Comparison of ENCODE assay signal across 21 mouse cellular contexts in genomic region chr11:3530731-3531130, GRCm38 (mm10). TPM values are rescaled to one million over a fixed set of nuclear protein-coding genes. Genes with fewer than 3 reads are reported as not detected.
DNase-seq lines count a peak whose midpoint lies in the region; ATAC-seq and TF ChIP-seq lines count a peak whose summit lies in the region.
"Had no signal": no experiment of that assay in that cellular context is flagged by ENCODE, and none has a peak within 500 bp of the region (broad histone marks: within the 10 kb centered on the region; RNA-seq: fewer than 3 reads in every experiment).

No protein-coding gene starts in this region.

- peak; percentile 12 for DNase-seq in cerebellum, adult 11-12 months
- DNase-seq in cerebellum, adult 9-10 months = no peak
- DNase-seq in heart, adult 11 months = peak; percentile 91
- DNase-seq in heart, postnatal 14 days = no peak
- DNase-seq in lung, postnatal 10 days = peak; percentile 1
- DNase-seq in lung, postnatal 0 days (ENCODE audit: low spot score) = no peak
- DNase-seq: adrenal gland, adult 8-10 months; adrenal gland, postnatal 14 days; adrenal gland, postnatal 36 days; B cell, adult 2 months; cerebellum, postnatal 25 days had no signal

- no peak for TF ChIP-seq CTCF in lung, postnatal 0 days (IDR thresholded peaks at IDR 0.05)

- no peaks in the 10 kb centered on the region for H3K27me3 ChIP-seq in lung, postnatal 0 days (replicated peaks; ENCODE audit: insufficient read depth, low read length)
- no peaks in the 10 kb centered on the region for H3K27me3 ChIP-seq in midbrain, embryonic 16.5 days (ENCODE audit: control insufficient read depth, insufficient read depth, low read depth, low read length)
- H3K27me3 ChIP-seq: CH12.LX; embryonic facial prominence, embryonic 12.5 days; forebrain, embryonic 13.5 days; forebrain, embryonic 15.5 days; Patski had no signal

- intact Hi-C loops in heart, postnatal 14 days (cut with DNase I) = loop anchor here (5.0 kb wide), 1 partner anchor 257 kb away; no protein-coding TSS in a partner anchor

- H3K27ac ChIP-seq in lung, postnatal 0 days (ENCODE audit: low read length) = no peak overlapping the region
- no peak overlapping the region for H3K27ac ChIP-seq in midbrain, embryonic 16.5 days (ENCODE audit: low read length)
- H3K27ac ChIP-seq: embryonic facial prominence, embryonic 10.5 days; embryonic facial prominence, embryonic 12.5 days; forebrain, embryonic 13.5 days; forebrain, embryonic 15.5 days had no signal

- H3K9ac ChIP-seq in lung, postnatal 0 days (replicated peaks; ENCODE audit: low read depth) = no peak overlapping the region
- no peak overlapping the region for H3K9ac ChIP-seq in midbrain, embryonic 16.5 days (ENCODE audit: low read depth, low read length)
- H3K9ac ChIP-seq: embryonic facial prominence, embryonic 12.5 days; forebrain, embryonic 13.5 days; forebrain, embryonic 15.5 days had no signal

- peaks cover 40% of the 10 kb centered on the region for H3K36me3 ChIP-seq in lung, postnatal 0 days (ENCODE audit: insufficient read depth, low read length)
- no peaks in the 10 kb centered on the region for H3K36me3 ChIP-seq in midbrain, embryonic 16.5 days (ENCODE audit: control insufficient read depth, insufficient read depth, low read length)
- H3K36me3 ChIP-seq: forebrain, embryonic 15.5 days; G1E had no signal

- H3K4me2 ChIP-seq in lung, postnatal 0 days (replicated peaks; ENCODE audit: low read depth, low read length) = no peak overlapping the region
- H3K4me2 ChIP-seq in midbrain, embryonic 16.5 days (ENCODE audit: low read length) = no peak overlapping the region
- H3K4me2 ChIP-seq: embryonic facial prominence, embryonic 12.5 days; forebrain, embryonic 13.5 days; forebrain, embryonic 15.5 days had no signal

- no peak overlapping the region for H3K4me3 ChIP-seq in lung, postnatal 0 days (ENCODE audit: low read depth, low read length)
- H3K4me3 ChIP-seq in midbrain, embryonic 16.5 days (ENCODE audit: low read depth, low read length) = no peak overlapping the region
- H3K4me3 ChIP-seq: embryonic facial prominence, embryonic 10.5 days; embryonic facial prominence, embryonic 12.5 days; forebrain, embryonic 13.5 days; forebrain, embryonic 15.5 days had no signal

- H3K9me3 ChIP-seq in lung, postnatal 0 days (ENCODE audit: low read length) = no peaks in the 10 kb centered on the region
- H3K9me3 ChIP-seq in midbrain, embryonic 16.5 days (replicated peaks; ENCODE audit: control insufficient read depth, low read length, poor library complexity, severe bottlenecking) = no peaks in the 10 kb centered on the region
- H3K9me3 ChIP-seq: embryonic facial prominence, embryonic 10.5 days; embryonic facial prominence, embryonic 12.5 days; forebrain, embryonic 13.5 days; forebrain, embryonic 15.5 days; G1E had no signal

- 100% methylated on average over 3 of the region's 3 CpGs for WGBS in lung, postnatal 0 days
- 88% methylated on average over 3 of the region's 3 CpGs for WGBS in midbrain, embryonic 16.5 days

- peaks cover 6% of the 10 kb centered on the region; the same call in 1 of the 2 replicates for H3K4me1 ChIP-seq in lung, postnatal 0 days (ENCODE audit: insufficient read depth, low read depth, low read length)
- peaks cover 3% of the 10 kb centered on the region; the same call in 1 of the 2 replicates for H3K4me1 ChIP-seq in midbrain, embryonic 16.5 days (ENCODE audit: control insufficient read depth, insufficient read depth, low read length)

- TF ChIP-seq EP300 in lung, postnatal 0 days (IDR thresholded peaks at IDR 0.05) = no peak

- no peak for ATAC-seq in lung, postnatal 0 days
- no peak for ATAC-seq in midbrain, embryonic 16.5 days
- ATAC-seq: activated CD4-positive, CD25-positive, alpha-beta regulatory T cell, adult 4 months; CD4-positive, CD25-positive, alpha-beta regulatory T cell, adult 4 months; forebrain, embryonic 13.5 days; forebrain, embryonic 15.5 days; Patski had no signal

RNA-seq across cellular contexts. Expression of gene Smtn, which starts 9.7 kb away (rescaled TPM):
- total RNA-seq in heart, postnatal 14 days (2021) = 100 to 1,000 TPM; 196 to 205 TPM
- 47.6 and 51.1 TPM in 2 replicates for polyA plus RNA-seq in lung, postnatal 0 days (2015; fragmentation: Nextera tagmentation; extraction: Ambion mirVana)
- 14.2 and 14.7 TPM in 2 replicates for polyA plus RNA-seq in midbrain, embryonic 16.5 days (2015; fragmentation: Nextera tagmentation; extraction: Ambion mirVana)
- total RNA-seq: G1E had no signal
- polyA plus RNA-seq: G1E had no signal

RNA-seq across cellular contexts. Expression of gene Selenom, which starts 16.2 kb away (rescaled TPM):
- 10 to 100 TPM; 42.1 to 44.0 TPM for total RNA-seq in heart, postnatal 14 days (2021)
- polyA plus RNA-seq in lung, postnatal 0 days (2015; fragmentation: Nextera tagmentation; extraction: Ambion mirVana) = 60.8 and 62.8 TPM in 2 replicates
- 87.5 and 129 TPM in 2 replicates for polyA plus RNA-seq in midbrain, embryonic 16.5 days (2015; fragmentation: Nextera tagmentation; extraction: Ambion mirVana)
- total RNA-seq: G1E had no signal
- polyA plus RNA-seq: G1E had no signal

RNA-seq across cellular contexts. Expression of gene Inpp5j, which starts 26.1 kb away (rescaled TPM):
- 10 to 100 TPM; 18.9 to 21.7 TPM for total RNA-seq in heart, postnatal 14 days (2021)
- 0.44 and 0.58 TPM in 2 replicates for polyA plus RNA-seq in lung, postnatal 0 days (2015; fragmentation: Nextera tagmentation; extraction: Ambion mirVana)
- 8.3 and 10.3 TPM in 2 replicates for polyA plus RNA-seq in midbrain, embryonic 16.5 days (2015; fragmentation: Nextera tagmentation; extraction: Ambion mirVana)
- total RNA-seq: CH12.LX had no signal
- polyA plus RNA-seq: activated CD4-positive, CD25-positive, alpha-beta regulatory T cell, adult 4 months; G1E had no signal

RNA-seq across cellular contexts. Expression of gene Pla2g3, which starts 42.6 kb away (rescaled TPM):
- under 1 TPM; 0.10 to 0.22 TPM for total RNA-seq in heart, postnatal 14 days (2021)
- 0.29 and 0.30 TPM in 2 replicates for polyA plus RNA-seq in lung, postnatal 0 days (2015; fragmentation: Nextera tagmentation; extraction: Ambion mirVana)
- 1.7 and 3.9 TPM in 2 replicates for polyA plus RNA-seq in midbrain, embryonic 16.5 days (2015; fragmentation: Nextera tagmentation; extraction: Ambion mirVana)
- total RNA-seq: CH12.LX had no signal
- polyA plus RNA-seq: G1E had no signal

Comparison
In these comparisons a context has a peak if more than half of its experiments do, and no peak if none do; other contexts are left out.
1. DNase-seq: peak in cerebellum, adult 11-12 months (single experiment), heart, adult 11 months (single experiment) and lung, postnatal 10 days (single experiment); none in cerebellum, adult 9-10 months (single experiment), heart, postnatal 14 days (0 of 2) and lung, postnatal 0 days (single experiment).